Mouse (Mus musculus) hindbrain, embryonic 12.5 days (tissue): ENCODE data around the gene Cntf. TPM values are rescaled to one million over a fixed set of nuclear protein-coding genes. Genes with fewer than 3 reads are reported as not detected.

ENCODE experiments used
- ATAC-seq: fragments of 200-750 bp; cut with Nextera tagmentation; 2 replicates; pipeline ENCODE4 v1.8.0; 2017; ENCODE audit warnings: moderate TSS enrichment; ENCODE audit not compliant: low FRiP score
- H3K27ac ChIP-seq: fragments of 300-500 bp; sonication (generic); 2 replicates; pipeline ENCODE4 v1.5.1; 2016; ENCODE audit warnings: mild to moderate bottlenecking
- H3K27me3 ChIP-seq: fragments of 300-500 bp; sonication (generic); 2 replicates; pipeline ENCODE4 v1.6.1; 2016; ENCODE audit warnings: mild to moderate bottlenecking
- H3K36me3 ChIP-seq: fragments of 300-500 bp; sonication (generic); 2 replicates; pipeline ENCODE4 v1.6.1; 2016; ENCODE audit warnings: mild to moderate bottlenecking
- H3K4me1 ChIP-seq: fragments of 300-500 bp; sonication (generic); 2 replicates; pipeline ENCODE4 v1.6.1; 2016
- H3K4me2 ChIP-seq: fragments of 300-500 bp; sonication (generic); replicated peaks from 2 replicates; pipeline ENCODE4 v1.6.1; 2016; ENCODE audit warnings: mild to moderate bottlenecking
- H3K4me3 ChIP-seq: fragments of 300-500 bp; sonication (generic); 2 replicates; pipeline ENCODE4 v1.5.1; 2016; ENCODE audit warnings: mild to moderate bottlenecking
- H3K9ac ChIP-seq: fragments of 300-500 bp; sonication (generic); 2 replicates; pipeline ENCODE4 v1.6.1; 2016; ENCODE audit warnings: mild to moderate bottlenecking, moderate library complexity
- H3K9me3 ChIP-seq: fragments of 300-500 bp; sonication (generic); replicated peaks from 2 replicates; pipeline ENCODE4 v1.6.1; 2016; ENCODE audit warnings: mild to moderate bottlenecking
- WGBS: fragments of 180-500 bp; shearing (Covaris S2); methylation state at CpG from one replicate; pipeline ENCODE4 v1.1.7; 2016; 5-methylcytosine and 5-hydroxymethylcytosine counted together
- polyA plus RNA-seq: library from polyadenylated mRNA; unstranded; fragments of >200 nt; fragmentation: Nextera tagmentation; extraction: Ambion mirVana; gene quantifications from 2 replicates; pipeline ENCODE4 v1.2.1, GENCODE M21; 2016

Gene Cntf
- polyA plus RNA-seq, 1 experiment from 2014 or later = 1.6 TPM

DNA sequence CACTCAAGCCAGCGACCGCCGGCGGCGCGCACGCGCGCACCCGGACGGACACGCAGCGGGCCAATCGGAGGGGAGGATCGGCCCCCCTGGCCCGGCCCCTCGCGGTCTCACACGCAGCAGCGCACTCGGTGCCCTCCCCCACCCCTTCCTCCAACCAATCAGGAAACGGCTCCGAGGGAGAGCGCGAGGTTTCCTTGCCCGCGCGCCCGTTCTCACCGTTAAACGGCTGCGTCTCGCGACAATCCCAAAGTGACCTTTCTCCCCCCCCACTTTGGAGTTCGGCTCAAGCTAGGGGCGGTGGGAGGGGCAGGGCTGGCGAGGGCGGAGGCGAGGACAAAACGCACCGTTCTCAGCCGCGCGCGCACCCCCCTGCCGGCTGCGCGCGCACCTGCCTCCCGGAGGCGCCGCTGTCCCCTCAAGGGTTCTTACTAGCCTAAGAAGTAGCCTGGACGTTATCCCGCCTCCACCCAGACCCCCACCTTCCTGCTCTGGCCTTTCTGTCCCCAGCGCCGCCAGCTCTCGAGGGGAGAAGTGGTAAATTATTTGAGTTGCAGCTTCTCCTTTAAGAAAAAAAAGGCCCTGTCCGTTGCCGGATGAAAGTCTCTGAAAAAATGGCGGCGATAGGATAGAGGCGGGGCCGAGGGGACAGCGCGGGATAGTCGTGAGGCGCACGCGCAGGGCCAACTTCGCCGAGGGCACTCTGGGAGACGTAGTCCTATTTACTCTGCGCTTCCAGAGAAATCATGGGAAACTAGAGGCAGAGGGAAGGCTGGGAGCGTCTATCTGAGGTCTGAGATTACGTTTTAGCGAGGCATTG, 30.3 kb upstream of the Cntf start, which contains the start of the genes Zfp91 and Lpxn:
Zfp91 (minus strand) TSS at position 616 of the 817 bp plus-strand sequence.
Lpxn (plus strand) TSS at position 683 of the 817 bp plus-strand sequence.
- peak within 1 kb of the TSS; percentile 63 for H3K4me2 ChIP-seq
- peak within 1 kb of the TSS; percentile 99 for H3K27ac ChIP-seq
- H3K36me3 ChIP-seq = no peaks in the 10 kb centered on the region
- H3K4me1 ChIP-seq = peaks cover 8% of the 10 kb centered on the region
- H3K27me3 ChIP-seq = no peaks in the 10 kb centered on the region
- ATAC-seq = peak; percentile 96
- peak within 1 kb of the TSS; percentile 94 for H3K4me3 ChIP-seq
- H3K9me3 ChIP-seq = no peaks in the 10 kb centered on the region
- peak within 1 kb of the TSS; percentile 97 for H3K9ac ChIP-seq
- under 1% methylated on average over 61 of the region's 76 CpGs for WGBS

DNA sequence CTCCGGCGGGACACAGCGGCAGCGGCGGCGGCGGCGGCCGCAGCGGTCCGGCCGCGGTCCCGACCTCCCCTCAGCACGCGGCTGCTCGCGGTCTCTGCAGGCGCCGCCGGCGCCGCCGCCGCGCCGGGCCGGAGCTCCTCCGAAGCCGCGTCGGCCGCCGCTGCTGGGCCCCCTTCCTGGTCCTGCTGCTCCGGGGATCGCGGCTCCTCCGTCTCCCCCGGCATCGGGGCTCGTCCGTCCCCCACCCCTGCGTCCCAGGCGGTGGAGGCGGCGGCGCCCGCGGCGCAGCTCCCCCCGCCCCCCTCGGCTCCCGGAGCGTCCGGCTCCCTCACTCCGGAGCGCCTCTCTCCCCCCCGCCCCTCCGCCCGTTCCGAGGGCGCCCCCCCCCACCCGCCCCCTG, 29.7 kb upstream of the Cntf start:
- H3K9me3 ChIP-seq = no peaks in the 10 kb centered on the region
- no peaks in the 10 kb centered on the region for H3K27me3 ChIP-seq
- peak overlapping the region; percentile 51 for H3K4me2 ChIP-seq
- no peaks in the 10 kb centered on the region for H3K36me3 ChIP-seq
- peak overlapping the region; percentile 94 for H3K4me3 ChIP-seq
- H3K4me1 ChIP-seq = peaks cover 8% of the 10 kb centered on the region
- ATAC-seq = peak; percentile 53
- peak overlapping the region; percentile 99 for H3K27ac ChIP-seq
- peak overlapping the region; percentile 97 for H3K9ac ChIP-seq
- under 1% methylated on average over 27 of the region's 63 CpGs for WGBS

DNA sequence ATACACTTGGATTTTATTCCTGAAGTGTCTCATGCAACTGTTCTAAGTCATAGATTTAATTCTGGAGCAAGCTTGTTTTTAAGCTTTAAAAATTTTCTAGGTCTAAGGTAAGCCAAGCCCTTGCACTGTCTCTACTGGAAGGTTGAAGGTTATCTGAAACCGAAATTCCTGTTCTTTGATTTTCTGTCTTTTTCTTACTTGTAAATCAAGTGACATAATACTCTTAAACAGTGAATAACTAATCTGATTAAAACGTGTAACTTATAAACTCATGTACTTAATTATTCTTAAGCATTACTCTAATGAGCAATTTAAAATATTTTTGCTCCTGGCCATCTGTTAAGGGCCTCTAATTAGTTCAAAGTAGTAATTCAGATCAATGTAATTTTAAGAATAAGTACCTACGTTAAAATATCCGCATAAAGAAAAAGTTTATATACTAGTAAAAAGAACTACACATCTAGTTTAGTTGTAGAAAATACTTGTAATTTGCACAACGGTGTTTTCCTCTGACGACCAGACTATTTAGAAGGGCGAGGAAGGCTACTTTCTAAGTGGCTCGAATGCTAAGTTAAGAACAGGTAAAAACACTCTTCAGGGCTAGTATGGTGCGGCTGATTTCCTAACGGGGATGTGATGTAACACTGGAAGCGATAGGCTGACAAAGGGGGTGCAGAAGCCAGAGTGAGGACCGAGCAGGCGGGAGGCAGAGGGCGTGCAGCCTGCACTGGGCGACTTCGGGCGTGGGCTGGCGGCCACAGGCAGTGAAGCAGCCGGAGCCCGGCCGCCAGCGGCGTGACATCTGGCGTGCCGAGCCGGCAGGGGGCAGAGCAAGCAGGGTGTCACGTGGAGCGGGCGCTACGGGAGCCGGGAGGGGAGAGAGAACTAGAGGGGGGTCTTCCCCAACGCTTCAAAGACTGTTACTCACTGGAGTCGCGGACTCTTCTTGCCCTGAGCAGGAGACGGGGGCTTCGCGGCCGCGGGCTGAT, 28.9 kb upstream of the Cntf start:
- ATAC-seq = peak; percentile 71
- no peaks in the 10 kb centered on the region for H3K27me3 ChIP-seq
- no peaks in the 10 kb centered on the region for H3K9me3 ChIP-seq
- H3K36me3 ChIP-seq = no peaks in the 10 kb centered on the region
- peaks cover 8% of the 10 kb centered on the region for H3K4me1 ChIP-seq
- peak overlapping the region; percentile 97 for H3K9ac ChIP-seq
- peak overlapping the region; percentile 94 for H3K4me3 ChIP-seq
- H3K4me2 ChIP-seq = peak overlapping the region; percentile 51
- WGBS = 1% methylated on average over 36 of the region's 39 CpGs
- H3K27ac ChIP-seq = peak overlapping the region; percentile 99

DNA sequence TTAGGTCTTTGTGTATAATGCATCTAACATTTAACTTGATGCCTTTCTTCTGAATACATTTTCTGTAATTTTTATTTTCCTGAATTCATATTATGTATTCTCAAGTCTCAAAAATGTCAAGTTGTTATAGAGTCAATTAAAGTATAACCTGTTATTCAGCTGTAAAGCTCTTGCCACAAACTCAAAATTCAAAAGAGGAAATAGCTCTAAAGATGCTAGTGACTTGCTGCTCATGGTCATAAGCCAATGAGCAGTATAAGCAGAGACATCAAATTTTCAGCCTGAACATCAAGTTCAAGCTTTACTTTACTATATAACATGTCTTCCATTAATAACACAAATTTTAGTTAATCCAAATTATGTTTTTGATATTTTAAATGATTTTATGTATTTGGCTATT, 26.9 kb upstream of the Cntf start:
- Histone ChIP-seq H3K4me1 (peaks cover 8% of the 10 kb centered on the region), H3K27ac (no peak overlapping the region), H3K4me2 (no peak overlapping the region), H3K36me3 (no peaks in the 10 kb centered on the region), H3K9me3 (no peaks in the 10 kb centered on the region), H3K4me3 (no peak overlapping the region), H3K27me3 (no peaks in the 10 kb centered on the region), H3K9ac (no peak overlapping the region)
- ATAC-seq = no peak

DNA sequence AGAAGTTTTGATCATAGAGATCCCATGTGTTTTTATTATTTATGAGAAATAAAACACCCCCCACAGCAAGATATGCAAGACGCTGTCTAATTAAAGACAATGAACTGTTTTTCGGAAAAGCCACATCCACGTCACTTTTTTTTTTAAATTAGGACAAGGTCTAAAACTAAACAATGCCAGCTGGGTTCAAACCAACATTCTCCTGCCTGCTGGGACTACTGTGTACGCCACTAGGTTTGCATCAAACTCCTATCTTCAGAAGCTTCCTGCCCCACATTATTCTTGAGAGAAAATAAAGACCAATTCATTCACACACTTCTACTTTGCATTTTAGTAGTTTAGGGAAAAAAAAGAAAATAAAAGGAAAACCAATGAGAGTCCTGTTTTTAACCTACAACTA, 22.3 kb upstream of the Cntf start:
- Histone ChIP-seq H3K36me3 (no peaks in the 10 kb centered on the region), H3K4me1 (peaks cover 4% of the 10 kb centered on the region), H3K4me2 (no peak overlapping the region), H3K9me3 (no peaks in the 10 kb centered on the region), H3K27ac (no peak overlapping the region), H3K4me3 (no peak overlapping the region), H3K9ac (no peak overlapping the region), H3K27me3 (no peaks in the 10 kb centered on the region)
- no peak for ATAC-seq
- 89% methylated on average over 4 of the region's 4 CpGs for WGBS

DNA sequence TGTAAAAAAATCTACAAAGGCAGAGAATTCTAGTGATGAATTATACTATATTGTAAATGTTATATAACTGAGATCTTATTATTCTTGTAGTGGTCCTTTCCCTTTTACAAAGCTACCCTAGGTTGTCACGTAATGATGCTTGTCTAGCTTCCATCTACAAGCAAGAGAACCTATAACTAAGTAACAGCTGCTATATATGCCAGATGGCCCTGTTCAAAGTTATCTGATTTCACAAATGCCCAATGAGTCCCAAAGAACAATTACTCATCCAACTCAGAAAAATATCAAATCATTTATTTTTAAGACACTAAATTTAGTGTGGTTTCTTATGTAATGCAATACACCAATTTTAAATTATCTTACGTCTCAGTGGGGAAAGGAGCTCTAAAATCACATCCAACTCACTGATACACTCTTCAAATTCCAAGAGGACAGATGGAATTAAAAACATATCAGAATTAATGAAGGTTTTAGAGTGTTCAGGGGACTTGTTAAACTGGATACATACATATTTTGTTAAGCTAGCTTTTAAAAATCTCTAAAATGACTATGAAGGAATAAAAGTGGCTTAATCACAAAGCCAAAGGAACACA, 21.5 kb upstream of the Cntf start:
- Histone ChIP-seq H3K4me3 (no peak overlapping the region), H3K9me3 (no peaks in the 10 kb centered on the region), H3K4me1 (peaks cover 4% of the 10 kb centered on the region), H3K36me3 (no peaks in the 10 kb centered on the region), H3K9ac (no peak overlapping the region), H3K27me3 (no peaks in the 10 kb centered on the region), H3K27ac (no peak overlapping the region), H3K4me2 (no peak overlapping the region)
- 90% methylated on average over 2 of the region's 2 CpGs for WGBS
- ATAC-seq = no peak

DNA sequence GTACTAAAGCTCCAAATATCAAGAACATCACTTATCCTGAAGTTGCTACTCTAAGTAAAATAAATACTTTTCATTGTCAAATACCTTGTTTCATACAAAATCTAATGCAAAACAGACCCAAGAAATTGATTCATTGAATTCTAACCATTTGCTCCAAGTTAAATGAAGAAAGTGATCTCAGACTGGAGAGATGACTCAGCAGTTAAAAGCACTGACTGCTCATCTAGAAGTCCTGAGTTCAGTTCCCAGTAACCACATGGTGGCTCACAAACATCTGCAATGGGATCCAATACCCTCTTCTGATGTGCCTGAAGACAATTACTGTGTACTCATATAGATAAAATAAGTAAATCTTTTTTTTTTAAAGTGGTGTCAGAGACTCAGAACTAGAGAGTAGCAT, 15.0 kb upstream of the Cntf start:
- Histone ChIP-seq H3K9ac (no peak overlapping the region), H3K4me1 (no peaks in the 10 kb centered on the region), H3K4me2 (no peak overlapping the region), H3K27me3 (no peaks in the 10 kb centered on the region), H3K27ac (no peak overlapping the region), H3K36me3 (peaks cover 16% of the 10 kb centered on the region), H3K4me3 (no peak overlapping the region), H3K9me3 (no peaks in the 10 kb centered on the region)
- ATAC-seq = no peak

DNA sequence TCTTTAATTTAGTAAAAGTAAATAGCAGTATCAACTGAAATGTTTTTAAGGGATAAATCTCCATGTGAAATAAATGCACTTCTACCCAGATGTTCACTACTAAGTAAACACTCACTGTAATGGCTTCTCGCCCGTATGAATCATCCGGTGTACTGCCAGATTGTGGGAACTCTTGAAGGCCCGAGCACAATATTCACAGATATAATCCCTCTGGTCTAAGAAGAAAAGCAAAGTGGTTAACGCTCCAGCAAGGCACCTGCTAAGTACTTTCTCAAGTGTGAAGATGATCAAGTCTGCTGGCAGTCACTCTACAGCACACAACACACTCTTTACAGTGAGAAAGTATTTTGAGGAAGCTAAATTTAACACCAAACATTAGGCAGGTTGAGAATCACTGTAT, 5.5 kb upstream of the Cntf start:
- ATAC-seq = no peak
- Histone ChIP-seq H3K27ac (no peak overlapping the region), H3K4me3 (no peak overlapping the region), H3K4me1 (no peaks in the 10 kb centered on the region), H3K27me3 (no peaks in the 10 kb centered on the region), H3K36me3 (peaks cover 47% of the 10 kb centered on the region), H3K4me2 (no peak overlapping the region), H3K9ac (no peak overlapping the region), H3K9me3 (no peaks in the 10 kb centered on the region)
- 93% methylated on average over 5 of the region's 5 CpGs for WGBS

DNA sequence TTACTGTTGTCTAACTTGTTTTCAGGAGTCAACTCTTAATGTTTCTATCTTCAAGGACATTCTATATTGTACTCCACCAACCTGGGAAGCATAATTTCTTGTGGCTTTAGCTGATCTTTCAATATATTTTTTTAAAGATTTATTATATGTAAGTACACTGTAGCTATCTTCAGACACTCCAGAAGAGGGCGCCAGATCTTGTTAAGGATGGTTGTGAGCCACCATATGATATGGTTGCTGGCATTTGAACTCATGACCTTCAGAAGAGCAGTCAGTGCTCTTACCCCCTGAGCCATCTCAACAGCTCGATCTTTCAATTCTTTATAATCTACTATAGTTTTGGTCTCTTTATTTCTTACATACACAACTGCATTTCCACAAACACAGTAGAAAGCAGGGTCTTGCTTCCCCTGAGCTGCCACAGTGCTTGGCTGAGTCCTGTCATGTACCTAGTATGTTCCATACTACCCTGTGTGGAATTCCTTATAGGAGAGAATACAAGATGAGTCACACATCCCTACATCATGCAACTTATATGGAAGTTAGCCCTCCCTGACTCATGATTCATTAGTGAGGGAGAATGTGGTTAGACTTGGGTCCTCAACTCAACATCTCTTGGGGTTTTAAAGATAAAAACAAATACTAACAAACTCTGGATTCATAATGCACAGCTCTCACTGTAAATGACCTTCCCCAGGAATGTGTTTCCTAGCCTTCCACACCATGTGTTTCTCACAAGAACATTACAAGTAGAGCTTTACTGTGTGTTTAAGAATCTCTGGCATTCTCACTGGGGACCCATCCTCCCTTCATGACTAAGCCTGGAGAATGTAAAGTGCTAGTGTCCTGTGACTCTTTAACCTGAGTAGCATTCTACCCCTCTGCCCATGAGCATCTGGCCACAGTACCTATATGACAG, 3.0 kb downstream of the Cntf start:
- Histone ChIP-seq H3K9ac (no peak overlapping the region), H3K36me3 (peaks cover 33% of the 10 kb centered on the region), H3K4me3 (no peak overlapping the region), H3K4me1 (no peaks in the 10 kb centered on the region), H3K27me3 (no peaks in the 10 kb centered on the region), H3K9me3 (no peaks in the 10 kb centered on the region), H3K4me2 (no peak overlapping the region), H3K27ac (no peak overlapping the region)
- no peak; the same call in 1 of the 2 replicates for ATAC-seq
- WGBS = 61% methylated on average over 2 of the region's 2 CpGs

DNA sequence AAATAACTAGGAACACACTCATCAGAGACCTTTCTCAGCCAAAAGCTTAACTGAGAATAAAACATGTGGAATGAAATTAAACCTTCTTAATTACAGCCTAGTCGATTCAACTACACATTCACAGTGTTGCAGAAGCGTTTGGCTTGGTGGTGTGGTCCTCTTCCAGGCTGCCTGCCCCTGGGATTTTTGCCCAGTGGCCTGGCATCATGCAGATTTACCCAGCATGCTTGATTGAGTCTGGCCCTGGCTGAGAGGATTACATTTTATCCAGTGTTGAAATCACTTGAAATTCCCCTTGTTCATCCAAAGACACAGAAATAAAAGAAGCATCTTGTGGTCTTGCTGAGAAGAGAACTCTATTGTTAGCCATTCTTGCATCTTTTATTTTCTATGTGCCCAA, 5.8 kb downstream of the Cntf start:
- H3K4me3 ChIP-seq = no peak overlapping the region
- H3K36me3 ChIP-seq = peaks cover 23% of the 10 kb centered on the region
- no peak overlapping the region for H3K27ac ChIP-seq
- H3K9me3 ChIP-seq = no peaks in the 10 kb centered on the region
- no peak overlapping the region for H3K4me2 ChIP-seq
- 81% methylated on average over 2 of the region's 2 CpGs for WGBS
- no peak overlapping the region for H3K9ac ChIP-seq
- ATAC-seq = no peak
- no peaks in the 10 kb centered on the region for H3K27me3 ChIP-seq
- no peaks in the 10 kb centered on the region for H3K4me1 ChIP-seq

DNA sequence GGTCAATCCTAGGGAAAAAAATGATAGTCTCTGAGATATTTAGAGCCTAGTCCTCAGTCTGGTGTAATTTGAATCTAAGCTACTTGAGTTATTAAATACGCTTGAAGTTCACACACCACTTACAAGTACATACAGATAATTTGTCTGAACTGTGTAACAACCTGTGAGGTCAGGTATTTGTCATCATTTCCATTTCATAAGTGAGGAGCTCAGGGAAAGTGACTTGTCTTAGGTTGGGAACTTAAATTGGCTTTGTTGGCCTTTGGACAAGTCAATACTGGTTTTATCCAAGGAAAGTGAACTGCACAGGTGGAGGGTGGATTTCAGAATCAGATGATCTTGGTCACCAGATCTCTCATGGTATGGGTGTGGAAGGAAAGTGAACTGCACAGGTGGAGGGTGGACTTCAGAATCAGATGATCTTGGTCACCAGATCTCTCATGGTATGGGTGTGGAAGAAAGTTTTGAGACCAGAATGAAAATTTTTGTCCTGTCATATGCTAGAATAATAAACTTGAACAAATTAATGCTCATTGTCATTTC, 6.4 kb downstream of the Cntf start:
- peaks cover 18% of the 10 kb centered on the region for H3K36me3 ChIP-seq
- H3K4me3 ChIP-seq = no peak overlapping the region
- WGBS = 95% methylated on average over 1 of the region's 1 CpGs
- no peaks in the 10 kb centered on the region for H3K9me3 ChIP-seq
- no peaks in the 10 kb centered on the region for H3K27me3 ChIP-seq
- no peak overlapping the region for H3K9ac ChIP-seq
- no peaks in the 10 kb centered on the region for H3K4me1 ChIP-seq
- no peak overlapping the region for H3K4me2 ChIP-seq
- no peak overlapping the region for H3K27ac ChIP-seq
- ATAC-seq = no peak
